Mouse (Mus musculus): ENCODE data around the gene Plch2. TPM values are rescaled to one million over a fixed set of nuclear protein-coding genes. Genes with fewer than 3 reads are reported as not detected.

Gene Plch2
- 66.4 and 70.6 TPM in 2 replicates for polyA plus RNA-seq (2012; rRNA removed)

- TF ChIP-seq POLR2A (IDR thresholded peaks at IDR 0.05; ENCODE audit: extremely low read depth, insufficient read depth, low read length) (no peak), CTCF (IDR thresholded peaks at IDR 0.05; ENCODE audit: extremely low read depth, insufficient read depth, low read length) (no peak)
- Histone ChIP-seq H3K4me3 (ENCODE audit: insufficient read depth, low read length) (no peak within 1 kb of the TSS), H3K4me1 (ENCODE audit: control insufficient read depth, insufficient read depth, low read length) (no peaks in the 10 kb centered on the region), H3K27ac (ENCODE audit: insufficient read depth, low read length) (no peak within 1 kb of the TSS)
These were observed at the start of gene Plch2 for GRCm38 (mm10) chr4:155056724-155057123. TSS of gene Plch2 (minus strand) at chr4:155056784.

- no peak overlapping the region for H3K4me3 ChIP-seq (ENCODE audit: insufficient read depth, low read length)
- TF ChIP-seq POLR2A (IDR thresholded peaks at IDR 0.05; ENCODE audit: extremely low read depth, insufficient read depth, low read length) (no peak), CTCF (IDR thresholded peaks at IDR 0.05; ENCODE audit: extremely low read depth, insufficient read depth, low read length) (no peak)
- H3K4me1 ChIP-seq (ENCODE audit: control insufficient read depth, insufficient read depth, low read length): no peaks in the 10 kb centered on the region
- H3K27ac ChIP-seq (ENCODE audit: insufficient read depth, low read length): no peak overlapping the region
These were observed 42.0 kb upstream of the Plch2 start for GRCm38 (mm10) chr4:155098572-155098971.

DNA sequence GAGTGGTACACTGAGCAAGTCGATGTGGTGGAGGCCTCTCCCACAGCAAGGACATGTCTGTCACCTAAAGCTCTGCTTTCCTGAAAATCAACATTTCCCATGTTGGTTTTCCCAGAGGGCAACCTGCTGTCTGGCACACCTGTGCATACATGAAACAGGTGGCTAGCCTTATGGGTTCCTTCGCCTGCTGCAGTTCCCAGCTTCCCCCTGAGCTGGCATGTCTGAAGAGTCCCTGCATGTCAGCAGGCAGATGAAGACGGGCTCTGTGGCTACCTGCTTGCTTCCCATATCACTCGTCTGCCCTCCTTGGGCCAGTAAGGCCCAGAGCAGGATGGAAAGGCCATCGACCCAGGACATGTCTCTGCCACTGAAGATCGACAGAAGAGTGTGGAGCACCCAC lies 40.9 kb upstream of the Plch2 start:
- Histone ChIP-seq H3K4me3 (ENCODE audit: insufficient read depth, low read length) (no peak overlapping the region), H3K27ac (ENCODE audit: insufficient read depth, low read length) (no peak overlapping the region), H3K4me1 (ENCODE audit: control insufficient read depth, insufficient read depth, low read length) (no peaks in the 10 kb centered on the region)
- no peak for TF ChIP-seq POLR2A (IDR thresholded peaks at IDR 0.05; ENCODE audit: extremely low read depth, insufficient read depth, low read length)
- TF ChIP-seq CTCF (IDR thresholded peaks at IDR 0.05; ENCODE audit: extremely low read depth, insufficient read depth, low read length): no peak

GRCm38 (mm10) chr4:155095967-155096366 lies 39.4 kb upstream of the Plch2 start:
- no peaks in the 10 kb centered on the region for H3K4me1 ChIP-seq (ENCODE audit: control insufficient read depth, insufficient read depth, low read length)
- TF ChIP-seq POLR2A (IDR thresholded peaks at IDR 0.05; ENCODE audit: extremely low read depth, insufficient read depth, low read length) (no peak), CTCF (IDR thresholded peaks at IDR 0.05; ENCODE audit: extremely low read depth, insufficient read depth, low read length) (no peak)
- H3K4me3 ChIP-seq (ENCODE audit: insufficient read depth, low read length): no peak overlapping the region
- no peak overlapping the region for H3K27ac ChIP-seq (ENCODE audit: insufficient read depth, low read length)

- TF ChIP-seq POLR2A (IDR thresholded peaks at IDR 0.05; ENCODE audit: extremely low read depth, insufficient read depth, low read length) (0 out of 2 replicates have a peak, but pooled peaks have one; percentile 14), CTCF (IDR thresholded peaks at IDR 0.05; ENCODE audit: extremely low read depth, insufficient read depth, low read length) (peak; percentile 99)
- H3K4me1 ChIP-seq (ENCODE audit: control insufficient read depth, insufficient read depth, low read length): no peaks in the 10 kb centered on the region
- H3K27ac ChIP-seq (ENCODE audit: insufficient read depth, low read length): no peak overlapping the region
- no peak overlapping the region for H3K4me3 ChIP-seq (ENCODE audit: insufficient read depth, low read length)
These were observed 38.8 kb upstream of the Plch2 start for GRCm38 (mm10) chr4:155095238-155095900.

- peak; percentile 47 for TF ChIP-seq CTCF (IDR thresholded peaks at IDR 0.05; ENCODE audit: extremely low read depth, insufficient read depth, low read length)
- TF ChIP-seq POLR2A (IDR thresholded peaks at IDR 0.05; ENCODE audit: extremely low read depth, insufficient read depth, low read length): 0 out of 2 replicates have a peak, but pooled peaks have one; percentile 16
- H3K4me1 ChIP-seq (ENCODE audit: control insufficient read depth, insufficient read depth, low read length): no peaks in the 10 kb centered on the region
- no peak overlapping the region for H3K4me3 ChIP-seq (ENCODE audit: insufficient read depth, low read length)
These were observed 38.0 kb upstream of the Plch2 start for GRCm38 (mm10) chr4:155094565-155094964.

DNA sequence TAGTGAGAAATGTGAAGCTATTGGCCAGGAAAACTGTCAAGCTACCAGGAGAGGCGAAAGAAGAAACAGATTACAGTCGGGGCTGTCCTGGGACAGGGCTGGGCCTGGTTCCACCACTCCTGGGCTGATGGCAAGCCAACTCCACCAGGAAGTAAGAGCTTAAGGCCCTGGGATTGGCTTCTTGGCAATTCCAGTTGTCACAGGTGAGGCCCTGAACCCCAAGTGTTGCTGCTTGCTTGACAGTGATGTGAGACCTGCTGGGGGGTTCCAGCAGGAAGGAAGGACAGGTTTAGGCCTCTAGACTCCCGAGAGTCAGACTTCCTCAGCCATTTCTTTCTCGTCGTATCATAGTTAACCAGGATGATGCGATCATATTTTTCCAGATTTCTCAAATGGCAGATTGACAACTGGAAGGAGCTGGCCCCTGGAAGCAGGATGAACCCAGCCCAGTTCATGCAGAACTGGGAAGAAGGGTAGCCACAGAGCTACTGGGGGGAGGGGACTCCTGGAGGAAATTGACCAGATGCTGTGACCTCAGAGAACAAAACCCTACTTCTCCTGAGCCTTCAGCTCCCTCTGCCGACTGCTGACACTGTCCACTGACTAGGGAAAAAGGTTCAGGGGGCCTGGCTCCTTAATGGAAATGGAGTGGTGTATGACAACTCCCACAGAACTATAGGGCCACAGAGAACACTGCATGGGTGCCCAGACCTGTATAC lies 37.0 kb upstream of the Plch2 start:
- no peak overlapping the region for H3K27ac ChIP-seq (ENCODE audit: insufficient read depth, low read length)
- H3K4me3 ChIP-seq (ENCODE audit: insufficient read depth, low read length): no peak overlapping the region
- H3K4me1 ChIP-seq (ENCODE audit: control insufficient read depth, insufficient read depth, low read length): no peaks in the 10 kb centered on the region
- no peak for TF ChIP-seq POLR2A (IDR thresholded peaks at IDR 0.05; ENCODE audit: extremely low read depth, insufficient read depth, low read length)
- TF ChIP-seq CTCF (IDR thresholded peaks at IDR 0.05; ENCODE audit: extremely low read depth, insufficient read depth, low read length): no peak

More at GRCm38 (mm10) chr4:155094565-155094964, 38.0 kb upstream of the Plch2 start:
- no peak overlapping the region for H3K27ac ChIP-seq (ENCODE audit: insufficient read depth, low read length)

- Histone ChIP-seq H3K4me1 (ENCODE audit: control insufficient read depth, insufficient read depth, low read length) (no peaks in the 10 kb centered on the region), H3K27ac (ENCODE audit: insufficient read depth, low read length) (no peak overlapping the region), H3K4me3 (ENCODE audit: insufficient read depth, low read length) (no peak overlapping the region)
- no peak for TF ChIP-seq POLR2A (IDR thresholded peaks at IDR 0.05; ENCODE audit: extremely low read depth, insufficient read depth, low read length)
These were observed 36.3 kb upstream of the Plch2 start for GRCm38 (mm10) chr4:155092718-155093430.

DNA sequence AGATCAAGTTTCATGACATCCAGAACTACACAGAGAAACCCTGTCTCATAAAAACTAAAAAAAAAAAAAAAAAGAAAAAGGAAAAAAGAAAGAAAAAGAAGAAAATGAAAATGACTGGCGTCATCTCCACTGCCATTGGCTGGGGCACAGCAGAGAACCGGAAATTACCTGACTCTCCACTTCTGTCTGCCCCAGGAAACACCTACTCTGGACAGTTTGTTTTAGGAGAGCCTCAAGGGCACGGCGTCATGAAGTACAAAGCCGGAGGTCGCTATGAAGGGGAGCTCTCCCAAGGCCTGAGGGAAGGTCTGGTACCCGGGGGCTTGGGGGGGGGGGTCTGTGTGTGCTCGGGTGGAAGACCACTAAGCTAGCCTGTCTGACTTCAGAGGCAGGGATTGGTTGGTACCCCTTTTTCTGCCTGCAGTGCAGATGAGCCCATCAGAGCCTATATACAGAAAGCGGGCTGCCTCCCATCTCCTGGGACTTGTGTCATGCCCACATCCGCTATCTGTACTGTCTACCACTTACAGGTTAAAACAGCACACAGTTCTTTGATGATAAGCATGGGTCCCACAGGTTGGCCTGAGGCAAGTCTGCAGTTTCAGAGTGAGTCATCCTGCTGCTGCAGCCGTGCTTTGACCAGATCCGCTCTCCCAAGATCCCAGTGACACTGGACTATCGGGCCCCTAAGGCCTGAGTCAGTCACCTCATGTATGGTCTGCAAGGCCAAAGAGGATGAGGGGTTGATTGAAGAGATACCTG lies 34.3 kb upstream of the Plch2 start:
- TF ChIP-seq CTCF (IDR thresholded peaks at IDR 0.05; ENCODE audit: extremely low read depth, insufficient read depth, low read length) (no peak), POLR2A (IDR thresholded peaks at IDR 0.05; ENCODE audit: extremely low read depth, insufficient read depth, low read length) (no peak)
- Histone ChIP-seq H3K4me3 (ENCODE audit: insufficient read depth, low read length) (no peak overlapping the region), H3K27ac (ENCODE audit: insufficient read depth, low read length) (no peak overlapping the region), H3K4me1 (ENCODE audit: control insufficient read depth, insufficient read depth, low read length) (peaks cover 2% of the 10 kb centered on the region)
